Mouse (Mus musculus): ENCODE measurements around the gene Idh3b. TPM values are rescaled to one million over a fixed set of nuclear protein-coding genes. Genes with fewer than 3 reads are reported as not detected.
A peak's percentile ranks its signal among the peaks of the same experiment; 100 is the strongest.

Gene Idh3b
- total RNA-seq, 1 experiment from 2014 or later, result 110 TPM

GRCm38 (mm10) chr2:130268074-130268473, 16.3 kb downstream of the Idh3b start:
- no peak for ATAC-seq (replicated peaks; ENCODE audit: low read depth, poor library complexity, severe bottlenecking)

- ATAC-seq (replicated peaks; ENCODE audit: low read depth, poor library complexity, severe bottlenecking), result peak; percentile 38; the same call in 1 of the 2 replicates
Observed at GRCm38 (mm10) chr2:130265520-130265919, 18.8 kb downstream of the Idh3b start.

- peak; percentile 76 for ATAC-seq (replicated peaks; ENCODE audit: low read depth, poor library complexity, severe bottlenecking)
Observed at GRCm38 (mm10) chr2:130262398-130262797, 21.9 kb downstream of the Idh3b start.

DNA sequence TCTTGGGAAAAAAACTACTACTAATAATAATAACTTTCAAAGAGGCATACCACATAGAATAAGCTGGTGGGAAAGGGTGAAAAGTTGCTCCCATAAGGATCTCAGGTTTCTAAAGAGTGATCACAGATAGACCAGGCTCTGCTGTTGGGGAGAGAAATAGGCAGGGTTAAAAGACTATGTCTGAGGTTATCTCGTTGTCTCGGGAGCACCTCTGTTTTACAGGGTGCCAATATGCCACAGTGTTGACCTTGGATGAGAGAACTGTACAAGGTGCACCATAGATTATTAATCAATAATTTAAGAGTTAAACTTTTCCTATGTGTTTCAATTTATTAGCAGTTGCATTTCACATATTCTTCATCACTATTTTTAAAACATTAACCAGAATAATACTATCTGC, 22.4 kb downstream of the Idh3b start:
- ATAC-seq (replicated peaks; ENCODE audit: low read depth, poor library complexity, severe bottlenecking), result no peak

DNA sequence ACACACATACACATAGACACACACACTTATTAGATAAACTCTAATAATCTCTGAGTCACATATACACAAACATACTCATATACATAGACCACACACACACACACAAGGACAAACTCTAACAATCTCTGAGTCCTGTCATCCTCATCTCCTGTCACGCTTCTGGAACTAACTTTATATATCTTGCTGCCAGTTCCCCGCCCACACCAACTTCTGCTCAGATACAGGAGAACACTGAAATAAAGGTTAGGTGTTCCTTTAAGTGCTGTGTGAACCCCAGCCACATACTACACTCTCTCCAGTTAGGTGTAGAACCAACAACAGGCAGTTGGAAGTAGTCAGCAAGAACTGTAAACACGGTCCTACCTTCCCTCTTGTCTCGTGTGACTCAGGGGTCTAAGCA, 23.5 kb downstream of the Idh3b start:
- no peak for ATAC-seq (replicated peaks; ENCODE audit: low read depth, poor library complexity, severe bottlenecking)

GRCm38 (mm10) chr2:130256762-130257161, 27.6 kb downstream of the Idh3b start:
- peak; percentile 62 for ATAC-seq (replicated peaks; ENCODE audit: low read depth, poor library complexity, severe bottlenecking)

DNA sequence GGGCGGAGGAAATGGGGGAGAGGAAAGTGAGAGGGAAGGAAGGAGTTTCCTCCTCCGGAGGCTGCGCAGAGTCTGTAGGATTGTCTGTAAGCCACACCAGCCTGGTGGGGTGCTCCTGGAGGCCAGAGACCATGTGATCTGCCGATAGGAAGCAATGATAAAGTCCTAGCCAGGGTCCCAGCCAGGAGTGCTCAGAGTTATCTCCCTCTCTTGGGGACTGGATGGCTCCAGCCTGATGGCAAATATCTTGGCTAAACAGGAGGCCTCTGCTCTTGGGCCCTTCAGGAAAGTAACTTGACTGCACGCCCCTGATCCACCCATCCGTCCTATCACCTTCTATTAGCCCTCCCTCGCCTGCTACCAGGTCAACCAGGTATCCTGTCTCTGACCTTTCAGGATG, 36.1 kb downstream of the Idh3b start:
- ATAC-seq (replicated peaks; ENCODE audit: low read depth, poor library complexity, severe bottlenecking), result no peak

- ATAC-seq (replicated peaks; ENCODE audit: low read depth, poor library complexity, severe bottlenecking), result peak; percentile 80
Observed at GRCm38 (mm10) chr2:130246912-130247311, 37.4 kb downstream of the Idh3b start.

Other genes with a start within 250 kb of the Idh3b start
- gene Tgm6, start 172.1 kb downstream of the Idh3b start, total RNA-seq (2017), result not detected in 2 replicates
- 206 and 212 TPM in 2 replicates for gene Snrpb, start 105.1 kb downstream of the Idh3b start, total RNA-seq (2017)
- gene Tmc2, start 89.4 kb downstream of the Idh3b start, total RNA-seq (2017), result not detected in 2 replicates
- gene Nop56, start 10.1 kb downstream of the Idh3b start, total RNA-seq (2017), result 557 and 630 TPM in 2 replicates
- gene Ebf4, start 10.6 kb upstream of the Idh3b start, total RNA-seq (2017), result not detected in 2 replicates
- 0.82 and 4.8 TPM in 2 replicates for gene Cpxm1, start 113.0 kb upstream of the Idh3b start, total RNA-seq (2017)
- gene Gm28372, start 120.7 kb upstream of the Idh3b start, total RNA-seq (2017), result not detected in 2 replicates
- not detected in 2 replicates for gene 1700020A23Rik, start 120.7 kb upstream of the Idh3b start, total RNA-seq (2017)
- gene Tmem239, start 121.9 kb upstream of the Idh3b start, total RNA-seq (2017), result not detected in 2 replicates
- gene Vps16, start 139.8 kb upstream of the Idh3b start, total RNA-seq (2017), result 111 and 115 TPM in 2 replicates
- gene Pced1a, start 140.2 kb upstream of the Idh3b start, total RNA-seq (2017), result 9.0 and 14.7 TPM in 2 replicates
- gene Ptpra, start 165.7 kb upstream of the Idh3b start, total RNA-seq (2017), result 88.0 and 117 TPM in 2 replicates